Mouse (Mus musculus) forebrain, embryonic 13.5 days (tissue): ENCODE data around the gene Antxr1. TPM values are rescaled to one million over a fixed set of nuclear protein-coding genes. Genes with fewer than 3 reads are reported as not detected.

Source experiments
- ATAC-seq: fragments of 200-750 bp; cut with Nextera tagmentation; 2 replicates; pipeline ENCODE4 v1.8.0; 2017
- H3K27ac ChIP-seq: fragments of 300-500 bp; sonication (generic); 2 replicates; pipeline ENCODE4 v1.5.1; 2015; ENCODE audit warnings: inconsistent platforms, mild to moderate bottlenecking, moderate library complexity
- H3K27me3 ChIP-seq: fragments of 300-500 bp; sonication (generic); 2 replicates; pipeline ENCODE4 v1.6.1; 2015; ENCODE audit warnings: mild to moderate bottlenecking, inconsistent platforms
- H3K36me3 ChIP-seq: fragments of 300-500 bp; sonication (generic); 2 replicates; pipeline ENCODE4 v1.6.1; 2015; ENCODE audit warnings: mild to moderate bottlenecking, inconsistent platforms; ENCODE audit not compliant: poor library complexity, severe bottlenecking
- H3K4me1 ChIP-seq: fragments of 300-500 bp; sonication (generic); 2 replicates; pipeline ENCODE4 v1.6.1; 2015; ENCODE audit warnings: inconsistent platforms
- H3K4me2 ChIP-seq: fragments of 300-500 bp; sonication (generic); 2 replicates; pipeline ENCODE4 v1.6.1; 2015; ENCODE audit warnings: inconsistent platforms, mild to moderate bottlenecking, moderate library complexity
- H3K4me3 ChIP-seq: fragments of 300-500 bp; sonication (generic); 2 replicates; pipeline ENCODE4 v1.5.1; 2015; ENCODE audit warnings: mild to moderate bottlenecking, inconsistent platforms
- H3K9ac ChIP-seq: fragments of 300-500 bp; sonication (generic); 2 replicates; pipeline ENCODE4 v1.6.1; 2015; ENCODE audit warnings: mild to moderate bottlenecking, inconsistent platforms
- H3K9me3 ChIP-seq: fragments of 300-500 bp; sonication (generic); replicated peaks from 2 replicates; pipeline ENCODE4 v1.6.1; 2016; ENCODE audit warnings: inconsistent platforms
- WGBS: fragments of 180-500 bp; shearing (Covaris S2); methylation state at CpG from one replicate; pipeline ENCODE4 v1.1.7; 2015; 5-methylcytosine and 5-hydroxymethylcytosine counted together
- polyA plus RNA-seq: library from polyadenylated mRNA; unstranded; fragments of >200 nt; fragmentation: Nextera tagmentation; extraction: Ambion mirVana; gene quantifications from 2 replicates; pipeline ENCODE4 v1.2.1, GENCODE M21; 2015

Gene Antxr1
- polyA plus RNA-seq, 1 experiment from 2014 or later, result 2.7 TPM

DNA sequence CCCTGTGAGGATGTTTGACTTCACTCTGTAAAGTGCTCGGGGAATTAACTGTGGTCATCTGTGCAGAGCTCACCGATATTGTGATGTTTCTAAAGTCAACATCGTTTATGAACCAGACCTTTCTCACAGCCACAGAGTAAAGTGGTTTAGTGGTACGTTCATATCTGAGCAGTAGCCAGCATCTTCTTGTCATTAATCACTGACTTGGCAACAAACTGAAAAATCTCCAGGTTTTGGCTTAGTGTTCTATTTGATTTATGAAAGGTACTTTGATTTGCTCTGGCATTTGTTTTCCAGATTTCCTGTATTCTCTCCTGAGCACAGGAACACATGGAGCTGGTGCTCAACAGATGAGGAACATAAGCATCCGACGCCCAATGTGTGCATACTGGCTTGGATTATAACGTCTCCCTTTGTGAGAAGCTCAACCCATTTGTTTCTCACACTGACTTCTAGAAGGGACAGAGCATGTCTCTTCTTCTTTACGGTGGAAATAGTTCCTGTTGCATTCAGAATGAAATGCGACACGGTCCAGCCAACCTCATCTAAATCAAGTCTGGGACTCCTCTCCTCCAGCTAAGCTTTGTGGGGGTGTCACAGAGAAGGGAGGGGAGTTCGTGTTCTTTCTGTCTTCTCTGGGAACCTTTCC lies 50.8 kb downstream of the Antxr1 start:
- no peak overlapping the region for H3K27ac ChIP-seq
- no peak overlapping the region for H3K4me2 ChIP-seq
- H3K9me3 ChIP-seq, result no peaks in the 10 kb centered on the region
- H3K9ac ChIP-seq, result no peak overlapping the region
- H3K36me3 ChIP-seq, result peaks cover 4% of the 10 kb centered on the region; the same call in 1 of the 2 replicates
- no peak for ATAC-seq
- peaks cover 9% of the 10 kb centered on the region; the same call in 1 of the 2 replicates for H3K4me1 ChIP-seq
- no peak overlapping the region for H3K4me3 ChIP-seq
- 92% methylated on average over 11 of the region's 11 CpGs for WGBS
- H3K27me3 ChIP-seq, result no peaks in the 10 kb centered on the region

DNA sequence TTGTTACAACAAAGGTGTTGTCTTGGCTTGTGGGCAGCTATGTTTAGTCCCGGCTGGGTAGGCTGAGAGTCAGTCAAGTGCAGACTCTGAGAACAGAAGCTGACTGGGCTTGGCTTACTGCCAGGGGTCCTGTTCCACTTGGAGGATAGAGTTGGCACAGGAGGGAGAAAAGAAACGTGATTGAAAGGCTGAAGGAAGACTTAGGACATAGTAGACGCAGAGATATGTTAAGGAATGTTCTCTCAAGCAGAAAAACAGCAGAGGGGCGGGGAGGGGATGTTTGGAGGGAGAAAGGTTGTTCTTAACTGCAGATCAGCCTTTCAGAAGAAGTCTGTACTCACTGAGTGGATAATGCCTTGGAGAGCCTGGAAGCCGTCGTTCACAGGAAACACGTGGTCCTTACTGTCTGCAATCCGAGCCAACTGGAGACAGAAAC lies 53.3 kb downstream of the Antxr1 start:
- H3K27me3 ChIP-seq, result no peaks in the 10 kb centered on the region
- no peak overlapping the region for H3K27ac ChIP-seq
- H3K9me3 ChIP-seq, result no peaks in the 10 kb centered on the region
- peaks cover 4% of the 10 kb centered on the region; the same call in 1 of the 2 replicates for H3K36me3 ChIP-seq
- no peak overlapping the region for H3K9ac ChIP-seq
- peaks cover 13% of the 10 kb centered on the region for H3K4me1 ChIP-seq
- no peak for ATAC-seq
- H3K4me3 ChIP-seq, result no peak overlapping the region
- no peak overlapping the region for H3K4me2 ChIP-seq
- 37% methylated on average over 8 of the region's 8 CpGs for WGBS

DNA sequence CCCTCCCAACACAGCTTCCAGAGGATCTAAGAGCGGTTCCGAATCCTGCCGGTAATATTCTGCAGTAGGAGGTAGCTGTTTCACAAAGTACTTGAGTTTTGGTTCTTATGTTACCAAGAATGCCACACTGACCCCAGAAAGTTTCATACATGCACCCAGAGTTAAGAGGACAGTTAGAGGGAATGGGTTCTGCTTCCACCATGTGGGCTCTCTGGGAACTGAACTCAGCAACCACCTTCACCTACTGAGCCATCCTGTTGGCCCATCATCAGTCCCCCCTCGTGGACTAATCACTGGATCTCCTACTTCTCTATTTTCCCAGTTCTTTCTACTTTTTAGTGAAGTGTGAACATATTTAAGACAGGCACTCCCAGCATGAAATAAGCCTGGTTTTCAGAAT lies 53.9 kb downstream of the Antxr1 start:
- no peak overlapping the region for H3K27ac ChIP-seq
- peaks cover 4% of the 10 kb centered on the region; the same call in 1 of the 2 replicates for H3K36me3 ChIP-seq
- peaks cover 19% of the 10 kb centered on the region for H3K4me1 ChIP-seq
- H3K27me3 ChIP-seq, result no peaks in the 10 kb centered on the region
- no peak overlapping the region for H3K4me3 ChIP-seq
- H3K4me2 ChIP-seq, result no peak overlapping the region
- ATAC-seq, result no peak
- H3K9ac ChIP-seq, result no peak overlapping the region
- H3K9me3 ChIP-seq, result no peaks in the 10 kb centered on the region
- WGBS, result 88% methylated on average over 4 of the region's 4 CpGs

DNA sequence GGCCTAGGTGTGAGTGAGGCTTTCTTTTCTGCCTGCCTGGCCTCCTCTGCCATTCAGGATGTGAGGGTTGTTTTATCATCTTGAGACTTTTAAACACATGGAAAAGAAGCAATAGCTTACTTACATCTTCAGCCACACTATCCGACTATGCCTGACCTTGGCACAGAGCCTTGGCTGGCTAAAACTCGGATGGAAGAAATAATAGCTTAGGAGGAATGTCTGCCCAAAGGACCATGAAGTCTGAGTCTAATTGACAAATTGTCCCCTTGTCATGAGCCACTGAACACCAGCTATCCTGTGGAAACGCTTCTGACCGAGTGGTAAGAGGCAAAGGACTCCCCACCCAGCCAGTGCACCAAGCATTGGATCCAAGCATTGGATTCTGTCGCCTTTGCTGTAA lies 57.5 kb downstream of the Antxr1 start:
- no peak for ATAC-seq
- 75% methylated on average over 5 of the region's 5 CpGs for WGBS
- 0 out of 2 replicates have a peak, but pooled peaks cover 6% of the 10 kb centered on the region for H3K9me3 ChIP-seq
- H3K4me3 ChIP-seq, result no peak overlapping the region
- peaks cover 21% of the 10 kb centered on the region for H3K4me1 ChIP-seq
- H3K27ac ChIP-seq, result no peak overlapping the region
- H3K36me3 ChIP-seq, result peaks cover 9% of the 10 kb centered on the region
- H3K9ac ChIP-seq, result no peak overlapping the region
- no peak overlapping the region for H3K4me2 ChIP-seq
- H3K27me3 ChIP-seq, result 0 out of 2 replicates have a peak, but pooled peaks cover 6% of the 10 kb centered on the region

DNA sequence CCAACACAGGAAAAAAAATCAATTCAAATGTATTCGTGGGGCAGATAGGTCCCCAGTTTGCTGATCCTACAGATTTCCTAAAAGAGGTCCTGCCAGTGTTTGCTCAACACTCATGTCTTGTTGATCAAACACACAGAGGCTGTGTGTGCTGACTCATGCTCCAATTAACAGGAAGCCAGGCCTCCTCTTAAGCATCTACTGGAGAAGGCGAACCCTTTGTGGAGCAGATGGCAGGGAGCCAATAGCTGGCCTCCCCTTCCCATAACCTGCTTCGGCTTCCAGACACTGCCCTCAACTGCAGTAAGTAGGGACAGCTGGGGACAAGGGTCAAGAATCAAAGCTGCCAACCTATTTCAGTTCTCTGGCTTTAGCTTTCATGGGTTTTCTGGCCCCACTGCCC lies 58.1 kb downstream of the Antxr1 start:
- Histone ChIP-seq H3K4me2 (no peak overlapping the region), H3K4me1 (peaks cover 18% of the 10 kb centered on the region), H3K27ac (no peak overlapping the region), H3K4me3 (no peak overlapping the region), H3K27me3 (0 out of 2 replicates have a peak, but pooled peaks cover 6% of the 10 kb centered on the region), H3K36me3 (peaks cover 9% of the 10 kb centered on the region), H3K9ac (no peak overlapping the region), H3K9me3 (0 out of 2 replicates have a peak, but pooled peaks cover 6% of the 10 kb centered on the region)
- no peak for ATAC-seq
- WGBS, result 15% methylated on average over 3 of the region's 3 CpGs

DNA sequence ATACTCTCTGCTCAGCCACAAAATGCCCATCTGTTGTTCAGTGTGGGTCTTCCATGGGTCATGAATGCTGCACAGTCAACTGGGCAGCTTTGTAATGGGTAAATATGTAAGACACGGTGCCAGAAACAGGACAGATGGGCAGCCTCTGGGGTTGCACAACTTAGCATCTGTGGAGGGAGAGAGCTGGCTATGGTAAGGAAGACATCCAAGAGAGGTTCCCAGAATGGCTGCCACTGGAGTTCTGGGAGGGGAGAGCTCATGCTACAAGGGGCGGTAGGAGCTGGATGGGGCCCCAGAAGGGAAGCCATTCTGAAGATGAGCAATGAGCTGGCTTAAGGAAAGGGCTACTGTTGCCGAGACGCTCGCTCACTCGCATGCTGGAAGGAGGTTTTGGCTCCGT lies 58.7 kb downstream of the Antxr1 start:
- Histone ChIP-seq H3K36me3 (peaks cover 9% of the 10 kb centered on the region), H3K9ac (no peak overlapping the region), H3K4me2 (no peak overlapping the region), H3K27ac (no peak overlapping the region), H3K4me1 (peaks cover 12% of the 10 kb centered on the region), H3K27me3 (0 out of 2 replicates have a peak, but pooled peaks cover 6% of the 10 kb centered on the region), H3K4me3 (no peak overlapping the region), H3K9me3 (0 out of 2 replicates have a peak, but pooled peaks cover 6% of the 10 kb centered on the region)
- no peak for ATAC-seq
- WGBS, result 83% methylated on average over 7 of the region's 7 CpGs

DNA sequence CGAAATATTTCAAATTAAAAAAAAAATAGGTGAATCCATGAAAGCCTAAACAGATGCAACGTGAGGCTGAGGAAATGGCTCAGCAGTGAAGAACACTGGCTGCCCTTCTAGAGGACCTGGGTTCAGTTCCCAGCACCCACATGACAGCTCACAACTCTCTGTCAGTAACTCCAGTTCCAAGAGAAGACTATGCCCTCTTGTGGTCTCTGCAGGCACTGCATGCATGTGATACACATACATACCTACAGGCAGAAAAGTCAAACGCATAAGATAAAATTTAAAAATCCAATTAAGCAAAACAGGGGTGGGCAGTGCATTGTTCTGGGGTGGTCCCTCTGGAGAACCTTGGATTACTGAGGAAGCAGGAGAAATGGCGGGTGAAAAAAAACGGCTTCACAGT lies 60.8 kb downstream of the Antxr1 start:
- 0 out of 2 replicates have a peak, but pooled peaks cover 6% of the 10 kb centered on the region for H3K27me3 ChIP-seq
- 0 out of 2 replicates have a peak, but pooled peaks cover 6% of the 10 kb centered on the region for H3K9me3 ChIP-seq

DNA sequence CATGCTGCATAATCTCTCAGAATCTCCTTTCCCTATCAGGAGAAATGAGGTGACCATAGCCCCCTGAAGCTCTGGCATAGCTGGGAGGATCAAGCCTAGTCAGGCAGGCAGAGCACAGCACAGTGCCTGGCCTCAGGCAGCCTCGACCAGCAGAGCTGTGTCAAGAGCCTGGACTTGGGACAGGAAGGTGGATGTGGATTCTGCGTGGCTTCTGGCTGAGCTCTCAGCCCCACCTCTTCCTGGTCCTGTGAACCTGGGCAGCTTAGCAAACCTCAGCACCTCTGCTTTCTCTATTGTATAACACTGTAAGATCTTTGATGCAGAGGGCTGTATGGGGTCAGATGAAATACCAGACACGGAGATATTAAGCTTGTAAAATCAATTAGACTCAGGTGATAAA lies 61.8 kb downstream of the Antxr1 start:
- 0 out of 2 replicates have a peak, but pooled peaks cover 6% of the 10 kb centered on the region for H3K27me3 ChIP-seq
- ATAC-seq, result no peak
- 0 out of 2 replicates have a peak, but pooled peaks cover 6% of the 10 kb centered on the region for H3K9me3 ChIP-seq
- peaks cover 19% of the 10 kb centered on the region for H3K4me1 ChIP-seq
- H3K36me3 ChIP-seq, result peaks cover 9% of the 10 kb centered on the region
- H3K9ac ChIP-seq, result no peak overlapping the region
- 86% methylated on average over 3 of the region's 3 CpGs for WGBS
- no peak overlapping the region for H3K4me3 ChIP-seq
- H3K4me2 ChIP-seq, result no peak overlapping the region
- H3K27ac ChIP-seq, result no peak overlapping the region

More for the DNA sequence above, 60.8 kb downstream of the Antxr1 start:
- H3K4me2 ChIP-seq, result no peak overlapping the region
- H3K36me3 ChIP-seq, result peaks cover 9% of the 10 kb centered on the region
- peaks cover 19% of the 10 kb centered on the region for H3K4me1 ChIP-seq
- ATAC-seq, result no peak
- no peak overlapping the region for H3K4me3 ChIP-seq
- no peak overlapping the region for H3K9ac ChIP-seq
- no peak overlapping the region for H3K27ac ChIP-seq
- WGBS, result 93% methylated on average over 5 of the region's 5 CpGs

DNA sequence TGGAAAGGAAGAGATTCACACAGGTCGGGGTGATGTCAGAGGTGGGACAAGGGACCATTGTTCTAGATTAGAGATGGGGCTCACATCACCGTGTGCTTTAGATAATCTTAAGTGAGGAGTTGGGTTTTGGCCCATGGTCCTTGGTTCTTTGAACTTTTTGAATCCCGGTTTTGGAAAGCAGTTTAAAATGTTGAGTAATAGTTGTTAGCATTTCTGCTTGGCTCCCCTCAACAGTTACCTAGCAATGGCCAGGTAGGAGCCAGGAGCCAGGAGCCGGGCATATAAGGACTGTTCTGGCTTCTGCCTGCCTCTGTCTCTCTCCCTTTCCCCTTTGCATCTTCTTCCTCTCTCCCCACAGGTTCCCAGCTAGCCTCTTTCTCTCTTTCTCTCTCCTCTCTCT lies 62.5 kb downstream of the Antxr1 start:
- Histone ChIP-seq H3K9ac (no peak overlapping the region), H3K36me3 (peaks cover 9% of the 10 kb centered on the region), H3K4me2 (no peak overlapping the region), H3K27ac (no peak overlapping the region), H3K4me1 (peaks cover 19% of the 10 kb centered on the region), H3K9me3 (0 out of 2 replicates have a peak, but pooled peaks cover 6% of the 10 kb centered on the region), H3K4me3 (no peak overlapping the region), H3K27me3 (0 out of 2 replicates have a peak, but pooled peaks cover 6% of the 10 kb centered on the region)
- 88% methylated on average over 4 of the region's 4 CpGs for WGBS
- ATAC-seq, result no peak

DNA sequence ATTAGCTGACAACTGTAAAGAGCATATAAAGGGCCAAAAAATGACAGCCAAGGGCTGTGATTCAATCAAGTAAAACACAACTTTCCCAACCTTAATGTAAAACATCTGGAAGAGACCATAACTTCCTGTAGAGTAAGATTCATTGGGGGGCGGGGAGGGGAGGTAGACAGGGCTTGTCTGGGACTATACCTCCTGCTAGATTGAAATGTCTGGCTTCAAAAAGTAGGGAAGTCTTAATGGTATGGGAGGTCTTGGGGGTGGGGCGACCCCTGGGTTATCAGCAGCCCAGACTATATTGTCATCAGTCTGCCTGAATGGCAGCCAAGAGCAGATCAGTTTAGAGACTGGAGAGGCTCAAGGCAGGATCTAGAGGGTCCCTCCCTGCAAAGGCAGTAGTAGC lies 63.4 kb downstream of the Antxr1 start:
- H3K4me2 ChIP-seq, result no peak overlapping the region
- H3K27ac ChIP-seq, result no peak overlapping the region
- 0 out of 2 replicates have a peak, but pooled peaks cover 6% of the 10 kb centered on the region for H3K27me3 ChIP-seq
- ATAC-seq, result no peak
- 94% methylated on average over 2 of the region's 2 CpGs for WGBS
- peaks cover 13% of the 10 kb centered on the region for H3K4me1 ChIP-seq
- no peak overlapping the region for H3K4me3 ChIP-seq
- H3K36me3 ChIP-seq, result peaks cover 9% of the 10 kb centered on the region
- H3K9me3 ChIP-seq, result 0 out of 2 replicates have a peak, but pooled peaks cover 6% of the 10 kb centered on the region
- H3K9ac ChIP-seq, result no peak overlapping the region

DNA sequence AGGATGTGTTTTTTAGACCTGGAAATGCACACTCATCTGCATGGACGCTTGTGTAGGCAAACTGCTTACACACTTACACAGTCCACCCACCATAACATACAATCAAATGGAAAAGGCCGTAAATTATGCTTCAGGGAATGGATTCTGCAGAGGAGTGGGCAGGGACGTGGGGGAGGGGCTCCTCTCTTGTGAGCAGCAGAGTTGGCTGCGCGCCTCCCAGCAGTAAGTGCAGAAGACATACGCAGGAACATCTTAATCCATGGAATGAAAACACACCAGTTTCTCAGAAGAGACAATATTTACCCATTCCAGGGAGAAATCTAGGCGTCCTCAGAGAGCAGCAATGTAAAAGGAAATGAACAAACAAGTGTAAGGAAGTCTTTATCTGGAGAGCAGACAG lies 65.2 kb downstream of the Antxr1 start:
- no peak overlapping the region for H3K4me2 ChIP-seq
- H3K27ac ChIP-seq, result no peak overlapping the region
- no peak for ATAC-seq
- 0 out of 2 replicates have a peak, but pooled peaks cover 2% of the 10 kb centered on the region for H3K27me3 ChIP-seq
- H3K36me3 ChIP-seq, result peaks cover 9% of the 10 kb centered on the region
- 56% methylated on average over 7 of the region's 7 CpGs for WGBS
- H3K4me3 ChIP-seq, result no peak overlapping the region
- 0 out of 2 replicates have a peak, but pooled peaks cover 7% of the 10 kb centered on the region for H3K4me1 ChIP-seq
- H3K9ac ChIP-seq, result no peak overlapping the region
- H3K9me3 ChIP-seq, result 0 out of 2 replicates have a peak, but pooled peaks cover 6% of the 10 kb centered on the region

DNA sequence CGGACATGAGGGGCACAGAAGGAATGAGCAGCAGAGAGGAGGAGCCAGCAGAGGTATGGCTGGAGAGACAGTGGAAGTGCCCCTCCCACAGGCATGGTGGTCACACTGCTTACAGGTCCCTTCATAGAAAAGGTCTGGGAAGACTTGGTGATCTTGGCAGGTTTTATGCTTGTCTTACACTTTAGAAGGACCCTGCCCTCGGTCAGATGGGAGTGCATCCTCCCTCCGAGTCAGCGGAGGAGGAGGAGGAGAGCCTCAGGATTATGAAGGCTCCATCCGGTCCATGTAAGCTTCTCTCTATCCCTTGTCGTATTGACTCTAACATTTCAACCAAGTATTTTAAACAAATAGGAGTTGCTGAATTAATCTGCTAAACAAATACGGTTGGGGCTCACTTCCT lies 65.7 kb downstream of the Antxr1 start:
- no peak for ATAC-seq
- Histone ChIP-seq H3K36me3 (peaks cover 8% of the 10 kb centered on the region), H3K27me3 (no peaks in the 10 kb centered on the region), H3K4me3 (no peak overlapping the region), H3K4me2 (no peak overlapping the region), H3K27ac (no peak overlapping the region), H3K9me3 (0 out of 2 replicates have a peak, but pooled peaks cover 6% of the 10 kb centered on the region), H3K4me1 (0 out of 2 replicates have a peak, but pooled peaks cover 7% of the 10 kb centered on the region), H3K9ac (no peak overlapping the region)
- 84% methylated on average over 7 of the region's 7 CpGs for WGBS
